Mouse (Mus musculus) T-cell, adult 2 months (primary cell): ENCODE measurements around the gene Tcf7.

Experiments
- DNase-seq: peaks from one replicate; pipeline ENCODE4 v3.0.0; 2022; ENCODE audit warnings: low spot score

Tcf7 gene

GRCm38 (mm10) chr11:52283596-52284571, 1.1 kb upstream of the Tcf7 start:
- peak; percentile 70 for DNase-seq

DNA sequence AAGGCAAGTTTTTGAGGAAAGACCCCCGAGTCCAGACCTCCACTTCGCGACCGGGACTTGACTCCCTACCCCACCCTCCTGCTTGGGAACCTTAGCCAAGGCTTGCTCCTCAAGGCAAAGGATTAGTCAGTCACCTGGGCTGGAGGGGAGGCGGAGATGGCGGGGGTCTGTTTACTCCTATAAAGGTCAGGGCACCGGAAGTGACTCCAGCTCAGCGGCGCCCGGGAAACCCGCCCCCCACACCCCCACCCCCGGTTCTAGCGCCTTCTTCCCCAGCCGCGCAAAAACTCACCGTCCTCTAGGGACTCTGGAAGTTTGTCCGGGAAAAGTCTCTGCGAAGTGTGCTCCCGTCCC, 417 bp downstream of the Tcf7 start:
- DNase-seq: peak; percentile 67

DNA sequence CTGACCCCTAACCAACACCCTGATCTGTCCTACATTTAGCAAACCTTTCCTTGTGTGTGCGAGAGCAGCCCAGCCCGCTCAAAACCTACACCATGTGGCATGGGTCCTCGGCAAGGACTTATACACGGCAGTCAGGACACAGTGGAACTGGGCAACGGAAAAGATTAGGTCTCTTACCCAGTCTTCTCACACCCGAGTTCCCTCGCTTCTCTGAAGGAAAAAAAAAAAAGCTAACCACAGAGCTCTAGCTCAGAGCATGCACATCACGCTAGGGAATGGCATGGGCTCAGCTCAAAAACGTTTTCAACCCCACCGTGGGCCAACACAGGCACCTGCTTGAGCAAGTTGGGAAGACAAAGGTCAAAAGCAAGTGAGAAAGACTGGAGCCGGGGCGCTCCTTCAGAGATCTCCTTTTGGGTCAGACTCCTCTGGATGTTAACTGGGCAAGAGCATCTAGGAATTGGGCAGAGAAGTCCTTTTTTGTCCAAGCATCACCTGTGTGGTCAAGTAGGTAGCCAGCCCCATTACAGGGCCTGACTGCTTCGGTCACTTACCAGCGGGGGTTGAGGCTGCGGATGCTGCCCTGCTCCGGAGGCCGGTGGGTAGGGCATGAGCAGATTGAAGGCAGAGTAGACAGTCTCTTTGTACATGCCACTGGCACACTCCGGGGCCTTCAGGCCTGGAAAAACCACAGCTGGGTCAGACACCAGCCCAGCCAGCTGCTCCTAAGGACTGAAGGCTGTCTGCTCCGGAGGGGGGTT, 1.1 kb downstream of the Tcf7 start:
- no peak for DNase-seq

- DNase-seq: no peak
These were observed 2.0 kb downstream of the Tcf7 start for GRCm38 (mm10) chr11:52280566-52281455.

GRCm38 (mm10) chr11:52279611-52280145, 3.1 kb downstream of the Tcf7 start:
- DNase-seq: no peak

- DNase-seq: no peak
These were observed 3.8 kb downstream of the Tcf7 start for GRCm38 (mm10) chr11:52278991-52279390.

DNA sequence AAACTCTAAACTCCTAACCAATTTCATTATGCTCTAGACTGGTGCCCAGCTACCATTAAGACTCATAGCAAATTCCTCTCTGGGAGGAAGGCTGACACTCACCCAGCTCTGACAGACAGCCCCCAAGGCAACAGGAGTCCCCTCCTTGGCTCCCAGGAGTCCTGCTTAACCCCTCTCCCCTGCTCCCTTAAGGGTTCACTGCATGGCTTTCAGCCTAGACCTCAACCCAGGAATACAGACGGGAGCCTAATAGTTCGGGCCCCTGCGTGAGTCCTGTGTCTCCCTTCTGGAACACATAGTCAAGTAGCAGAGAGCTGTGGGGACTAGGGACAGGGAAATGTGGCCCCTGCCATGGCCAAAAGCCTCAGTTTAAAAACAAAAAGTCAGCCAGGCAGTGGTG, 4.7 kb downstream of the Tcf7 start:
- no peak for DNase-seq

- DNase-seq: no peak
These were observed 5.2 kb downstream of the Tcf7 start for GRCm38 (mm10) chr11:52277433-52278150.

DNA sequence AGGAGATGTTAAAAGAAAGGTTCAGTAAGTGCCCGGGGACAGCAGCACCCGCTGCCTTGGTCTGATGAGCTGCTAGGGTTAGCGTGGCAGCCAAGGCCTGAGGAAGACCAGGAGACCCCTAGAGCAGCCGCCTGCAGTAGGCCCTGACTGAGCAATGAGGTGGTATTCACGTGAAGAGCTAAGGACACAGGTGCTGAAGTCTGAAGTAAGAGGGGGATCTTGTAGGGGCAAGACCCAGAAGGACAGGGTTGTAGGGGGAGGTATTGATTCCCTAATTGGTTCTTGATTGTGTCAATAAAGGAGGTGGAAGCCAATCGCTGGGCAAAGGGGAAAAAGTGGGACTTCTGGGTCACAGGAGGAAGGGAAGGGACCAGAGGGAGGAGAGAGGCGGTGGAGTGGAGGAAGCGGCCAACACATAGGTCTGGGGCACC, 5.8 kb downstream of the Tcf7 start:
- no peak for DNase-seq

- DNase-seq: no peak
These were observed 6.8 kb downstream of the Tcf7 start for GRCm38 (mm10) chr11:52275774-52276555.

DNA sequence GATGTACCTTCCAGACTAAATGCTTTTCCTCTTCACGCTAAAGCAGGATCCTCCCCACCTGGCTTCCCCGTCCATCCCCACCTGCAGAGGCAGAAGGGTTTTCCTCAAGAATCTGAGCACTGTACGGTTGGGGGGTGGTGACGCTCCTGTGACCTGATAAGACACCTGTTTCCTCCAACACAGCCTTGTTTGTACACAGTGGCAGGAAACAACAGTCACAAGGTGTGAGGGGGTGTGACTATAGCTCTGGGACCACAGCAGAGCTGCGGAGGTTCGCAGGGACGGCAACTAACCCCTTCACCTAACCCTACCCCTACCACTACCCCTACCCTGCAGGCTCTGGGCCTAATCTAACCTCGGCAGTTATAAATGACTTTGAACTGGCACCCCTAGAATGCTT, 7.4 kb downstream of the Tcf7 start:
- peak; percentile 93 for DNase-seq

DNA sequence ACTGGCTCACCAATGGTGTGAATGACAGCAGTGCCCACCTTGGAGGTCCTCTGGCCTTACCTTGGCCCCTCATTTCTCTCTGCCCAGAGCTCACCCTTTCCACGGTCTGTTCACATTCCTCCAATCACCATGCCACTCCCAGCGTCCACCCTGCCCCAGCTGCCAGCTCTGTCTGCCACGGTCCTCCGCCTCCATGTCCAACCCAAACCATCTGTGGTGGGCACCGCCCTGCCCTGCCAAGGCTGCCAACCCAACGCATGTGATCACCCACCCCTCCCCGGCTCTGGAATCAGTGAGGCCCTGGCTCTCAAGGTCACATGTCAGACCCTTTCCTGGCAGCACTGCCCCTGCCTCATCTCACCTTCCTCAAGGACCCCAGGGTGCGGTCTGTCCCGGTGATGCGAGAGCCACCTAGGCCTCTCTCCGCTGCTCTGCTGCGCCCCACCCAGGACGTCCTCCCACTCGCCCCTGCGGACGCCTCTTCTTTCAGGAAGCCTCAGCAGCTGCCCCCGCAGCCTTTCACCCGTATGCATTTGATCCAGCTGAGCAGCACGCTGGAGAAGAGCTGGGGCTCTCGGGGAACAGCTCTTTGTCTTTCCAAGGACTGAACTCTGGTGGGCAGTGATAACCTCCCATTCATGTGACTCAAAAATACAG, 8.2 kb downstream of the Tcf7 start:
- DNase-seq: peak; percentile 73

GRCm38 (mm10) chr11:52273942-52274330, 8.9 kb downstream of the Tcf7 start:
- DNase-seq: peak; percentile 65

DNA sequence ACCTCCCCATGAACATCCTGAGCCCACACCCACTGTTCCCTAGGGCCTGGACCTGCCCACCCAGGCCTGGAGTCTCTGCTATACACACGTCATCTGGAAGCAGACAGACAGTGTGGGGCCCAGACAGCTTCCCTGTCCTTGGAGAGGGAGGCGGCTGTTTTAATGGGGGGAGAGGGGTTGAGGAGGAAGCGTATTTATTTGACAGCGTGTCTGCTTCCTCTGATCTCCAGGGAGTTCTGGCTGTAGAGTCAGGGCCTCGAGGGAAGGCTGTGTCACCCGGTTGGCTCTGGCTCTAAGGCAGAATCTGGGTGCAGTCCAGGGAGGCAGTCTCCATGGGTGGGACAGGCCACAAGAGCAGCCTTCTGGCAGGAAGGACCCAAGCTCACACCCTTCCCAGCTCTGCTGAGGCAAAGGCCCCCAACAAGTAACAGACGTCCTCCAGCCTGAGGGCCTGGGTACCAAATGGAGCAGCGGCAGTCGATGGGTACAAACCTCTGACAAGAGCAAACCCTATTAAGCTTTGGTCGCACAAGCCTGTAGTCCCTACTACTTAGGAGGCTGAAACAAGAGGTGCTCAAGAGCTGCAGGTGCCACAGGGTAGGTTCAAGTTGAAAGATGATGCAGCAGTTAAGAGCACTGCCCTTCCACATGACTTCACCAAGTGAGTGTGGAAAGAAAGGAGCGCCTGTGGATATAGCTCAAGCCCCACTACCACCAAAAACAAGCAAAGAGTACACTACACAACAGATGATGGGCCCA, 9.5 kb downstream of the Tcf7 start:
- DNase-seq: peak; percentile 43

DNA sequence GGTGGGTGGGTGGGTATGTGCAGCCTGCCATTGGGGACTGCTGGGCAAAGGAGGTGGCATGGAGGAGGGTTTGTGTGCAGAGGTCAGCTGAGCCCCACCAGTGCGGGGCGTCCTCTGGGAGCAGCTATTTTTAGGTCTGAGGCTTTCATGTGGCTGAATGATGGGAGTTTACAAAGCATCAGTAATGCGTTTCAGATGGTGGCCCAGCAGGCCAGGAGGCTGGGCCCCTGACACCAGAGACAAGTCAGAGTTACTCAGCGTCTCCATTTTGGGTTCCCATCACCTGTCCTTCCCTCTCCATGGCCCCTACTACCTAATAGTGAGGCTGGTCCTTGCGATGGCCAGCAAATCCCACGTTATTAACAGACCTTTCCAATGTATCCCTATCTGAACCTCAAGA, 10.2 kb downstream of the Tcf7 start:
- DNase-seq: no peak

DNA sequence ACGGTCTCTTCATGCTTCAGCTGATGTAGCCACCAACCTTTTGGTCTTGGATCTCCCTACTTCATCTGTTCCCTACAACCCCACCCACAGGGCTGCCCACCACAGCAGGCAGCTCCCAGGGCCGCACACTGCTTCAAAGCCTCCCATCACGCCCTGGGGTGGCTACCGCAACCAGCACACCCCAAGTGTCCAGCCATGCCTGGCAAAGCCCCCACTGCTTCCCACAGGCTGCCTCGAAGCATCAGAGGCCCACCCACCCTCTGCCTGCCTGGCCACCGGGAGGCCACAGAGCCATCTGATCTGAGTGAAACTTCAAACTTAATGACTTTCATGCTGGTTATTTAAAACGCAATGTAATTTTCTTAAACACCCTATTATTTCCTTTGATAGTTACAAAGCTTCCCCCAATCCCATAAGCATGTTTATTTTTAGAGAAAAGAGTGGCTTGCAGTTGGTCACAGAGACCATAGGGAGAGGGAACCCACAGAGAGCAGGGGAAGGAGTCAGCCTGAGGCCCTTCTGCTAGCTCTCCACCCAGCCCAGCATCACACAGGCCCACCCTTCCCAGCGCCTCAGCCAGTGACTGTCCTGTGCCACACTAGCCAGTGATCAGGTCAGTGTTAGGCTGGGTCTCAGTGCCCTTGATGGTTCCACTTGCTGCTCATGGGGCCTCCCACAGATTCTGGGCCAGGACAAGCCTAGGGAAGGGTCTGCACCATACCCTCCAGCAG, 10.9 kb downstream of the Tcf7 start:
- no peak for DNase-seq

- no peak for DNase-seq
These were observed 13.0 kb downstream of the Tcf7 start for GRCm38 (mm10) chr11:52269841-52270240.

DNA sequence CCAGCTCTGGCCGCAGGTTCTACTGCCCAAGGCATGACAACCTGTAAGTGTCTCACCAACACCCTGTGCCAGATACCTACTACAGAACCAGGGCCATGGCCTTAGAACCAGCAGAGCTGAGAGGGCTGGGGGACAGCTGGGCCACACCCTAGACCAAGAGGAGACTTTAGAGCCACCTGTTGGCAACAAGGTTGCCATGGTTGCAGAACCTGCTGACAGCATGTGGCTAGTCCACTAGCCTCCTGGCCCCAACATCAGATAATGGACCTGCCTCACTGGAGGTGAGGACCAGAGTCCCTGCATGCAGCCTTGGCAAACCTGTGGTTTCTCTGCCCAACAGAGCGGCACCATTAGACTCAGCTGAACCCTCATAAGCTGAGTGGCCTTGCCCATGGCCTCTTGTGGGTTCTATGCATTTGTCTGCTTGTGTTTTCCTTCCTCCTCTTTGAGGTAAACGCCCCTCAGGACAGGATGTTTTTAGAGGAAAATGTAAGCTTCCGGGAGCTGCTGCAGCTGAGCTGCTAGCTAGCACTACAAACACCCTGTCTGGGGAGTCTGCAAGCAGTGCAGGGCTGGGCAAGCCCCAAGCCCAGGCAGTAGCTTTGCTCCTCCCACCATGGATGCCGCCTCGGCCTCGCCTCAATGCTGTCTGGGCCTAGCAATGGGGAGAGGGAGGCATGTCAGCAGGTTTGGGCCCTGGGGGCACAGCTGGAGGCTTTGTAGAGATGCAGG, 14.5 kb downstream of the Tcf7 start:
- peak; percentile 88 for DNase-seq
